Mouse (Mus musculus) lung, postnatal 0 days (tissue): ENCODE results near the gene Chrng. TPM values are rescaled to one million over a fixed set of nuclear protein-coding genes. Genes with fewer than 3 reads are reported as not detected.

Experiments
- ATAC-seq: fragments of 200-750 bp; cut with Nextera tagmentation; 2 replicates; pipeline ENCODE4 v1.8.0; 2017; ENCODE audit warnings: moderate library complexity
- DNase-seq: peaks from one replicate; pipeline ENCODE4 v3.0.0-alpha.2; 2016; ENCODE audit warnings: low spot score
- H3K27ac ChIP-seq: fragments of 300-500 bp; sonication (generic); 2 replicates; pipeline ENCODE4 v1.5.1; 2014; ENCODE audit warnings: antibody characterized with exemption, mild to moderate bottlenecking, low read length, mixed read lengths
- H3K27me3 ChIP-seq: fragments of 300-500 bp; sonication (generic); replicated peaks from 2 replicates; pipeline ENCODE4 v1.6.1; 2014; ENCODE audit warnings: low read length, mixed read lengths; ENCODE audit not compliant: insufficient read depth
- H3K36me3 ChIP-seq: fragments of 300-500 bp; sonication (generic); 2 replicates; pipeline ENCODE4 v1.6.1; 2014; ENCODE audit warnings: low read length, mixed read lengths; ENCODE audit not compliant: insufficient read depth
- H3K4me1 ChIP-seq: fragments of 300-500 bp; sonication (generic); 2 replicates; pipeline ENCODE4 v1.6.1; 2014; ENCODE audit warnings: antibody characterized with exemption, low read depth, low read length, mixed read lengths; ENCODE audit not compliant: insufficient read depth
- H3K4me2 ChIP-seq: fragments of 300-500 bp; sonication (generic); replicated peaks from 2 replicates; pipeline ENCODE4 v1.6.1; 2014; ENCODE audit warnings: low read depth, mild to moderate bottlenecking, low read length, moderate library complexity, mixed read lengths
- H3K4me3 ChIP-seq: fragments of 300-500 bp; sonication (generic); 2 replicates; pipeline ENCODE4 v1.5.1; 2014; ENCODE audit warnings: low read depth, low read length
- H3K9ac ChIP-seq: fragments of 300-500 bp; sonication (generic); replicated peaks from 2 replicates; pipeline ENCODE4 v1.6.1; 2014; ENCODE audit warnings: low read depth, mild to moderate bottlenecking
- H3K9me3 ChIP-seq: fragments of 300-500 bp; sonication (generic); 2 replicates; pipeline ENCODE4 v1.6.1; 2016; ENCODE audit warnings: low read length, mixed read lengths
- CTCF ChIP-seq: IDR thresholded peaks from 2 replicates; pipeline ENCODE4 v1.5.1; 2016; ENCODE audit warnings: antibody characterized with exemption, mild to moderate bottlenecking
- EP300 ChIP-seq: IDR thresholded peaks from 2 replicates; pipeline ENCODE4 v1.6.1; 2016; ENCODE audit warnings: antibody characterized with exemption, mild to moderate bottlenecking, control low read depth
- WGBS: fragments of 180-500 bp; shearing (Covaris S2); extraction: QIAGEN DNeasy Blood & Tissue Kit; methylation state at CpG from one replicate; pipeline ENCODE4 v1.1.7; 2014; 5-methylcytosine and 5-hydroxymethylcytosine counted together
- polyA plus RNA-seq: library from polyadenylated mRNA; unstranded; fragments of >200 nt; fragmentation: Nextera tagmentation; extraction: Ambion mirVana; gene quantifications from 2 replicates; pipeline ENCODE4 v1.2.1, GENCODE M21; 2015

The Chrng gene
- polyA plus RNA-seq, 1 experiment from 2014 or later, result 0.04 TPM

- ATAC-seq (no peak), DNase-seq (no peak)
- H3K27me3 ChIP-seq, result peaks cover 39% of the 10 kb centered on the region
- no peak within 1 kb of the TSS for H3K4me3 ChIP-seq
- H3K4me2 ChIP-seq, result no peak within 1 kb of the TSS
- H3K27ac ChIP-seq, result no peak within 1 kb of the TSS
- no peak within 1 kb of the TSS for H3K9ac ChIP-seq
- no peaks in the 10 kb centered on the region for H3K9me3 ChIP-seq
- H3K4me1 ChIP-seq, result peaks cover 2% of the 10 kb centered on the region; the same call in 1 of the 2 replicates
- WGBS, result 52% methylated on average over 9 of the region's 9 CpGs
- no peak for TF ChIP-seq EP300
- TF ChIP-seq CTCF, result no peak
- no peaks in the 10 kb centered on the region for H3K36me3 ChIP-seq
Measured at GRCm38 (mm10) chr1:87183013-87183412, 21.4 kb upstream of the Chrng start, which contains the start of gene Prss56. Prss56 (plus strand) TSS chr1:87183313.

DNA sequence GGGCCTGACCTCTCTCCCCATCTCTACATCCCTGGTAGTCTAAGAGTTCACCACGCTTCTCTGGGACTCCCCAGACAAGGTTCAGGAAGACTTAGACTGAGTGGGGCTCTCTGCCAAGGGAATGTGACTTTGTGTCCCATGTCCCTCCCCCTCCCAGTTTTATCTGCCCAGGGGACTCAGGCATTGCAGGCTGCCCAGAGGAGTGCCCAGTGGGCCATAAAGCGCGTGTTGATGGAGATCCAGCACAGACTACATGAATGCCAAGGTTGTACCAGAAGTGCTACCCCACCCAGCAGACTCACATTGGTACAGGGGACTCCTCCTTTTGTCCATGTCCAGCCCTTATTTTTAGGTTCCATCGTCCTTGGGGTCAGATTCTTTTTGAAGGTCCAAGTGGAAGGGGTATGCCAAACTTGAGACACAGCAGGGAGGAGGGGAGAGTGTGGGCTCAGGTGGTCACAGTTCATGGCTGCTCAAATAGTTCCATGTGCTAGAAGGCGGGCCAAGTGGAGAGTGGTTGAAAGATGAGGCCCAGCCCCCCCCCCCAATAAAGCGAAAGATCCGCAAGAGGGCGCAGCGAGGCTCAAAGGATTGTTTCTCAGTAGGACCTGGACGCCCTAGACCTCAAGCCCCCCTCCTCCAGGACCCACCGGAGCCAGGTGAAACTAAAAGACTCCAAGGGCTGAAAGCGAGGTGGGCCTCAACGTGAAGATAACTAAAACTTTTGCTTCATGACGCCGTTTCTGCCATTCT lies 20.3 kb upstream of the Chrng start:
- WGBS, result 28% methylated on average over 15 of the region's 15 CpGs
- ATAC-seq, result no peak
- no peak overlapping the region for H3K9ac ChIP-seq

DNA sequence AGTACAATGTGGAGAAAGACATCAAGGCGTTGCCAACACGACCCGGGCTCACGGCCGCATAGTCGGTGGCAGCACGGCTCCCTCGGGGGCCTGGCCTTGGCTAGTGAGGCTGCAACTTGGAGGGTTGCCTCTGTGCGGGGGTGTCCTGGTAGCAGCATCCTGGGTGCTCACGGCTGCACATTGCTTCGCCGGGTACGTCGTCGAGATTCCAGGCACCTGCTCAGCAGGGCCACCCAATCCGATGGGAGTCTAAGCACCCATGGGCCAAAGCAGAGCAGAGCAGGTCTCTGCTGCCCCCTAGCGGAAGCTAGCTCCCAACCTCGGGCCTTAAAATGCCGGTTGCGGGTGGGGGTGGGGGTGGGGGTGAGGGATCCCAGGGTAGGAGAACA lies 19.7 kb upstream of the Chrng start:
- Histone ChIP-seq H3K36me3 (no peaks in the 10 kb centered on the region), H3K4me2 (no peak overlapping the region), H3K4me3 (no peak overlapping the region), H3K4me1 (peaks cover 2% of the 10 kb centered on the region; the same call in 1 of the 2 replicates), H3K9me3 (no peaks in the 10 kb centered on the region), H3K9ac (no peak overlapping the region), H3K27me3 (peaks cover 39% of the 10 kb centered on the region), H3K27ac (no peak overlapping the region)
- ATAC-seq (peak; percentile 60), DNase-seq (peak; percentile 69)
- WGBS, result 8% methylated on average over 20 of the region's 20 CpGs
- TF ChIP-seq EP300, result no peak
- TF ChIP-seq CTCF, result peak; percentile 76

More for the DNA sequence above, 20.3 kb upstream of the Chrng start:
- no peak overlapping the region for H3K27ac ChIP-seq
- TF ChIP-seq CTCF (no peak), EP300 (no peak)
- no peak for DNase-seq
- no peaks in the 10 kb centered on the region for H3K36me3 ChIP-seq
- no peak overlapping the region for H3K4me3 ChIP-seq
- H3K27me3 ChIP-seq, result peaks cover 39% of the 10 kb centered on the region
- H3K4me1 ChIP-seq, result peaks cover 2% of the 10 kb centered on the region; the same call in 1 of the 2 replicates
- H3K9me3 ChIP-seq, result no peaks in the 10 kb centered on the region
- H3K4me2 ChIP-seq, result no peak overlapping the region

DNA sequence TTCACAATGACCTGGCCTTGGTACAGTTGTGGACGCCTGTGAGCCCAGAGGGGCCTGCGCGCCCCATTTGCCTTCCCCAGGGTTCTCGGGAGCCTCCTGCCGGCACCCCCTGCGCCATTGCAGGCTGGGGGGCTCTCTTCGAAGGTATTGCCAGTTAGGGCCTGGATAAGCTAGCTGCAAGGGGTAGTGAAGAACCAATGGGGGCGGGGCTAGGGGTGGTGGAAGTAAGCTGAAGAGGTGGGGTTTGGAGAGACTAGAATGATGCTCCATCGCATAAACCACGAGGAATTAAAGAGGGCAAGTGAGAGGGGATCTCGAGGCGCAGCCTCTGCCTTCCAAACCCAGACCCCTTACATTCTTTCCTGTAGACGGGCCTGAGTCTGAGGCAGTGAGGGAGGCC lies 18.9 kb upstream of the Chrng start:
- WGBS, result 8% methylated on average over 13 of the region's 13 CpGs
- DNase-seq (no peak), ATAC-seq (no peak)
- no peak overlapping the region for H3K9ac ChIP-seq
- no peak overlapping the region for H3K27ac ChIP-seq
- H3K9me3 ChIP-seq, result no peaks in the 10 kb centered on the region
- no peaks in the 10 kb centered on the region for H3K36me3 ChIP-seq
- H3K27me3 ChIP-seq, result peaks cover 38% of the 10 kb centered on the region
- peaks cover 2% of the 10 kb centered on the region; the same call in 1 of the 2 replicates for H3K4me1 ChIP-seq
- H3K4me3 ChIP-seq, result no peak overlapping the region
- TF ChIP-seq CTCF (no peak), EP300 (no peak)
- no peak overlapping the region for H3K4me2 ChIP-seq

DNA sequence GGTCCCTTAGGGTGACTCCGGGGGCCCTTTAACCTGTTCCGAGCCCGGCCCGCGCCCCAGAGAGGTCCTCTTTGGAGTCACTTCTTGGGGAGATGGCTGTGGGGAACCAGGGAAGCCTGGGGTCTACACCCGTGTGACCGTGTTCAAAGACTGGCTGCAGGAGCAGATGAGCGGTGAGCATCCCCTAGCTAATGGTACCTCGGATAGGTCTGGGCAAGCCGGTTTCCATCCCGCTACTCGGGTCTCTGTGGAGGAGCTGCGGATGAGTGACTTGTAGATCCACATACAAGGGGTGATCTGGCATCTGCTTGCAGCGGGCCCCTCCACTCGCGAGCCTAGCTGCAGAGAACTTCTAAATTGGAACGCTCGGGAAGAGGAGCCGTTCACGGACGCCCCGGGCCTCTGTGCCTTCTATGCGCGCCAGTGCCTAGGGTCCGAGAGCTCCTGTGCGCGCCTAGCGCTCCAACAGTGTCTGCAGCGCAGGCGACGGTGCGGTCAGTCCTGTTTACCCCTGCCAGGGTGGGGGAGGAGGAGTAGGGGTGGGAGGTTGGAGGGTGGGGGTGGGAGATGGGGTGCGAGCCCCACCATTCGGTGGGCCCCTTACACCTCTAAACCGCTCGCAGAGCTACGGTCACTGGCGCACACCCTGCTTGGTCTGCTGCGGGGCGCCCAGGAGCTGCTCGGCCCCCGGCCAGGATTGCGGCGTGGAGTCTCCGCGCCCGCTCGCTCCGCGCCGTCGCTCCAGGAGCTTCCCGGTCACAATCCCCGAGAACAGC lies 18.0 kb upstream of the Chrng start:
- H3K9me3 ChIP-seq, result no peaks in the 10 kb centered on the region
- TF ChIP-seq CTCF (no peak), EP300 (no peak)
- ATAC-seq, result peak; percentile 37
- H3K36me3 ChIP-seq, result no peaks in the 10 kb centered on the region
- peak overlapping the region; percentile 91 for H3K4me2 ChIP-seq
- 3% methylated on average over 43 of the region's 54 CpGs for WGBS
- H3K27ac ChIP-seq, result no peak overlapping the region
- no peak for DNase-seq
- peaks cover 2% of the 10 kb centered on the region; the same call in 1 of the 2 replicates for H3K4me1 ChIP-seq
- H3K9ac ChIP-seq, result no peak overlapping the region; the same call in 1 of the 2 replicates
- peaks cover 37% of the 10 kb centered on the region for H3K27me3 ChIP-seq
- peak overlapping the region; percentile 49 for H3K4me3 ChIP-seq

GRCm38 (mm10) chr1:87187037-87187355 lies 17.5 kb upstream of the Chrng start:
- under 1% methylated on average over 15 of the region's 15 CpGs for WGBS
- ATAC-seq, result peak; percentile 50

More at GRCm38 (mm10) chr1:87187037-87187355, 17.5 kb upstream of the Chrng start:
- TF ChIP-seq CTCF (peak; percentile 88), EP300 (no peak)
- no peak overlapping the region for H3K27ac ChIP-seq
- H3K36me3 ChIP-seq, result no peaks in the 10 kb centered on the region
- peak; percentile 89 for DNase-seq
- H3K9ac ChIP-seq, result no peak overlapping the region; the same call in 1 of the 2 replicates
- H3K4me1 ChIP-seq, result peaks cover 2% of the 10 kb centered on the region; the same call in 1 of the 2 replicates
- H3K4me3 ChIP-seq, result peak overlapping the region; percentile 49
- H3K27me3 ChIP-seq, result peaks cover 37% of the 10 kb centered on the region
- H3K9me3 ChIP-seq, result no peaks in the 10 kb centered on the region
- peak overlapping the region; percentile 91 for H3K4me2 ChIP-seq
